ENCODE assay signal across 21 mouse cellular contexts in the genomic region with DNA sequence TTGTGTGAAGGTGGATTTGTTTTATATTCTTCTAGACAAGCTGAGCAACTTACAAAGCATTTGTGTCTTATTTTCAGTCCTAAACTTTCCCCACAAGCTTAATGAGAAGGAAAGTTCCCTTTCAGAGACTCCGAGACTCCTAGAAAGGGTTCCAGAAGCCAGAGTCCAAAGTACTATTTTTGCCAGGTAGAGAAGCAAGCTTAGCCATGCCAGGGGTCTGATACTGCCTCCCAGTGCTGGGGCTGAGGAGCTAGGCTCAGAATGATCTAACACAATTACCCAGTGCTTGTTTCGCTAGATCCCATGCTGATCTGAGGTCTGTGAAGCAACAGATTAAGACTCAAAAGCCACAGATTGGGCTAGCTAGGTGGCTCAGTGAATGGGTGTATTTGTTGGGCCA.
"Had no signal": no experiment of that assay in that cellular context is flagged by ENCODE, and none has a peak within 500 bp of the region (broad histone marks: within the 10 kb centered on the region; RNA-seq: fewer than 3 reads in every experiment).

No protein-coding gene starts in this region.

- H3K36me3 ChIP-seq: limb, embryonic 12.5 days; limb, embryonic 15.5 days; midbrain, embryonic 12.5 days; neural tube, embryonic 13.5 days; stomach, embryonic 15.5 days had no signal

- H3K9me3 ChIP-seq: limb, embryonic 12.5 days; limb, embryonic 15.5 days; midbrain, embryonic 12.5 days; neural tube, embryonic 13.5 days; stomach, embryonic 15.5 days had no signal

- H3K4me2 ChIP-seq: limb, embryonic 12.5 days; limb, embryonic 15.5 days; liver, embryonic 11.5 days; lung, embryonic 14.5 days; midbrain, embryonic 12.5 days; neural tube, embryonic 13.5 days; stomach, embryonic 15.5 days had no signal

- H3K4me3 ChIP-seq: limb, embryonic 12.5 days; limb, embryonic 15.5 days; midbrain, embryonic 12.5 days; myocyte; neural tube, embryonic 13.5 days; stomach, embryonic 15.5 days had no signal

- H3K27me3 ChIP-seq: limb, embryonic 12.5 days; limb, embryonic 15.5 days; midbrain, embryonic 12.5 days; neural tube, embryonic 13.5 days; stomach, embryonic 15.5 days had no signal

- H3K4me1 ChIP-seq: midbrain, embryonic 12.5 days; neural tube, embryonic 13.5 days; stomach, embryonic 15.5 days had no signal

- H3K9ac ChIP-seq: limb, embryonic 12.5 days; limb, embryonic 15.5 days; liver, embryonic 14.5 days; liver, postnatal 0 days; lung, embryonic 14.5 days; midbrain, embryonic 12.5 days; neural tube, embryonic 13.5 days; stomach, embryonic 15.5 days had no signal

- DNase-seq: left cerebral cortex, postnatal 4 days; liver, postnatal 0 days; lung, embryonic 14.5 days; retina, postnatal 1 day; right cerebral cortex, postnatal 25 days; spleen, adult 18-20 months; thymus, adult 18-20 months; thymus, postnatal 36 days had no signal

- ATAC-seq: inflammation-experienced regulatory T-cells, adult 6 months; liver, postnatal 0 days; lung, postnatal 0 days; midbrain, embryonic 16.5 days had no signal

- H3K27ac ChIP-seq: kidney, postnatal 0 days; limb, embryonic 12.5 days; limb, embryonic 15.5 days; liver, embryonic 14.5 days; macrophage; midbrain, embryonic 12.5 days; neural tube, embryonic 13.5 days; stomach, embryonic 15.5 days had no signal
